Comparison of ENCODE assay signal across 8 mouse cellular contexts in genomic region chr8:81342236-81342998, GRCm38 (mm10). TPM values are rescaled to one million over a fixed set of nuclear protein-coding genes. Genes with fewer than 3 reads are reported as not detected.
A peak's percentile ranks its signal among the peaks of the same experiment; 100 is the strongest.
DNase-seq lines count a peak whose midpoint lies in the region; ATAC-seq lines count a peak whose summit lies in the region.

Gene Inpp4b, plus strand, starts transcription at chr8:81342556.

- H3K4me3 ChIP-seq in intestine, embryonic 16.5 days (ENCODE audit: low read length), result peak within 1 kb of the TSS; percentile 67
- H3K4me3 ChIP-seq in midbrain, embryonic 10.5 days, result peak within 1 kb of the TSS; percentile 77

- intact Hi-C loops in left cerebral cortex, postnatal 4 days (cut with DNase I), result loop anchor here (10.0 kb wide), 2 partner anchors 278 to 682 kb away; no protein-coding TSS in a partner anchor

- no peak within 1 kb of the TSS for H3K27ac ChIP-seq in intestine, embryonic 16.5 days (ENCODE audit: low read length)
- peak within 1 kb of the TSS; percentile 72 for H3K27ac ChIP-seq in midbrain, embryonic 10.5 days (replicated peaks)

- H3K4me2 ChIP-seq in intestine, embryonic 16.5 days (ENCODE audit: low read depth, low read length), result peak within 1 kb of the TSS; percentile 99

- H3K9ac ChIP-seq in intestine, embryonic 16.5 days (ENCODE audit: low read depth, low read length), result peak within 1 kb of the TSS; percentile 71

- H3K27me3 ChIP-seq in intestine, embryonic 16.5 days (replicated peaks; ENCODE audit: control insufficient read depth, insufficient read depth, low read length), result peaks cover 2% of the 10 kb centered on the region; the same call in 1 of the 2 replicates
- peaks cover 21% of the 10 kb centered on the region for H3K27me3 ChIP-seq in midbrain, embryonic 10.5 days (ENCODE audit: low read depth, poor library complexity, severe bottlenecking)

- DNase-seq in adrenal gland, adult 8-10 months, result peak; percentile 55
- DNase-seq in embryo, embryonic 10.5 days (ENCODE audit: low spot score), result peak; percentile 56
- DNase-seq in gastrocnemius, postnatal 4 days (ENCODE audit: low spot score in 2 of 2), result peak; percentile 24 to 49
- DNase-seq in left cerebral cortex, postnatal 4 days, result peak; percentile 66
- peak; percentile 64 for DNase-seq in midbrain, embryonic 10.5 days (ENCODE audit: low spot score)
- peak; percentile 56 to 62 for DNase-seq in right cerebral cortex, postnatal 36 days (ENCODE audit: low spot score in 2 of 2)
- DNase-seq in yolk sac, embryonic 10.5 days (ENCODE audit: low spot score), result peak; percentile 10

- WGBS in intestine, embryonic 16.5 days, result under 1% methylated on average over 40 of the region's 46 CpGs
- under 1% methylated on average over 36 of the region's 46 CpGs for WGBS in midbrain, embryonic 10.5 days

- no peaks in the 10 kb centered on the region for H3K36me3 ChIP-seq in intestine, embryonic 16.5 days (ENCODE audit: control insufficient read depth, insufficient read depth, low read length)
- H3K36me3 ChIP-seq in midbrain, embryonic 10.5 days, result no peaks in the 10 kb centered on the region

- no peaks in the 10 kb centered on the region for H3K4me1 ChIP-seq in intestine, embryonic 16.5 days (ENCODE audit: control insufficient read depth, insufficient read depth, low read length)
- peaks cover 17% of the 10 kb centered on the region for H3K4me1 ChIP-seq in midbrain, embryonic 10.5 days

- peak; percentile 88 for ATAC-seq in intestine, embryonic 16.5 days

- H3K9me3 ChIP-seq in intestine, embryonic 16.5 days (ENCODE audit: control insufficient read depth, low read length), result no peaks in the 10 kb centered on the region
- no peaks in the 10 kb centered on the region for H3K9me3 ChIP-seq in midbrain, embryonic 10.5 days (replicated peaks)

RNA-seq across cellular contexts. Expression of gene Inpp4b, which starts in this region (rescaled TPM):
- 10 to 100 TPM in 2 of 4 experiments, 1 to 10 TPM in 2; 5.6 to 11.1 (median 9.3) TPM for total RNA-seq in adrenal gland, adult 8-10 months (2022)
- 10 to 100 TPM; 34.5 to 35.0 TPM for total RNA-seq in gastrocnemius, postnatal 4 days (2021)
- polyA plus RNA-seq in intestine, embryonic 16.5 days (2015; fragmentation: Nextera tagmentation; extraction: Ambion mirVana), result 6.0 and 6.6 TPM in 2 replicates
- total RNA-seq in left cerebral cortex, postnatal 4 days (2021), result 1 to 10 TPM; 8.1 to 9.8 TPM
- 3.7 and 4.1 TPM in 2 replicates for polyA plus RNA-seq in midbrain, embryonic 10.5 days (2016; fragmentation: Nextera tagmentation; extraction: Ambion mirVana)

Comparison
In these comparisons a context has a peak if more than half of its experiments do, and no peak if none do; other contexts are left out.
1. DNase-seq: peak in every context shown above with its lines; median percentile 66 in left cerebral cortex, postnatal 4 days; 64 in midbrain, embryonic 10.5 days; 59 in right cerebral cortex, postnatal 36 days; 56 in embryo, embryonic 10.5 days; 55 in adrenal gland, adult 8-10 months; 36 in gastrocnemius, postnatal 4 days; 10 in yolk sac, embryonic 10.5 days.